Mouse (Mus musculus) heart, embryonic 13.5 days (tissue): ENCODE measurements around the gene Appl1. TPM values are rescaled to one million over a fixed set of nuclear protein-coding genes. Genes with fewer than 3 reads are reported as not detected.
"Not testable (repeated sequence)": the region's sequence is repeated elsewhere in the genome, so short reads cannot be mapped to it uniquely, and the experiment has no call there.

Experiments
- ATAC-seq: fragments of 200-750 bp; cut with Nextera tagmentation; 2 replicates; pipeline ENCODE4 v1.8.0; 2017; ENCODE audit warnings: moderate TSS enrichment; ENCODE audit not compliant: insufficient number of reproducible peaks, low FRiP score, low TSS enrichment; ENCODE audit errors: extremely low read depth
- H3K27ac ChIP-seq: fragments of 300-500 bp; sonication (generic); replicated peaks from 2 replicates; pipeline ENCODE4 v1.5.1; 2015; ENCODE audit warnings: moderate library complexity, mild to moderate bottlenecking, inconsistent platforms
- H3K27me3 ChIP-seq: fragments of 300-500 bp; sonication (generic); replicated peaks from 2 replicates; pipeline ENCODE4 v1.6.1; 2015; ENCODE audit warnings: mild to moderate bottlenecking, inconsistent platforms
- H3K36me3 ChIP-seq: fragments of 300-500 bp; sonication (generic); 2 replicates; pipeline ENCODE4 v1.6.1; 2015; ENCODE audit warnings: mild to moderate bottlenecking, inconsistent platforms
- H3K4me1 ChIP-seq: fragments of 300-500 bp; sonication (generic); 2 replicates; pipeline ENCODE4 v1.6.1; 2015; ENCODE audit warnings: inconsistent platforms
- H3K4me2 ChIP-seq: fragments of 300-500 bp; sonication (generic); 2 replicates; pipeline ENCODE4 v1.6.1; 2015; ENCODE audit warnings: inconsistent platforms, mild to moderate bottlenecking, moderate library complexity
- H3K4me3 ChIP-seq: fragments of 300-500 bp; sonication (generic); 2 replicates; pipeline ENCODE4 v1.5.1; 2015; ENCODE audit warnings: moderate library complexity, mild to moderate bottlenecking, inconsistent platforms
- H3K9ac ChIP-seq: fragments of 300-500 bp; sonication (generic); 2 replicates; pipeline ENCODE4 v1.6.1; 2015; ENCODE audit warnings: inconsistent platforms, mild to moderate bottlenecking, moderate library complexity
- H3K9me3 ChIP-seq: fragments of 300-500 bp; sonication (generic); 2 replicates; pipeline ENCODE4 v1.6.1; 2016; ENCODE audit warnings: inconsistent platforms
- WGBS: fragments of 180-500 bp; shearing (Covaris S2); methylation state at CpG from one replicate; pipeline ENCODE4 v1.1.7; 2015; ENCODE audit warnings: mixed read lengths; 5-methylcytosine and 5-hydroxymethylcytosine counted together
- polyA plus RNA-seq: library from polyadenylated mRNA; unstranded; fragments of >200 nt; fragmentation: Nextera tagmentation; extraction: Ambion mirVana; gene quantifications from 2 replicates; pipeline ENCODE4 v1.2.1, GENCODE M21; 2015

Gene Appl1
- polyA plus RNA-seq, 1 experiment from 2014 or later = 25.7 TPM

DNA sequence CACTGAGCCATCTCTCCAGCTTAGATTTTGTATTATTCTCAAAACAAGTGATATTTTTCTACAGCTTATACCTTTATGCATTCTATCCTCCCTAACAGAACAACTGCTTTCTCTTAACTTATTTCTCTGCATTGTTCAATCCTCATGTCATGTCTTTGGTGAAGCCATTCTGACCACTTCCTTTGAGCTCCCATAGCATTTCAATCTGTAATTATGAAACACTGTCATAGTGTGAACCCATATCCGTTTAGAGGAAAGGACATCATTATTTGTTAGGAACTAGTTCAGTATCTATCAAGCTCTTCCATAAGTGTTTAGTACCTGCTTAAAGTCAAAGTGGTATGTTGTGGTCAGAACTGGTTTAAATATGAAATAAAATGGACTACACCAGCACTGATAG, 10.5 kb downstream of the Appl1 start:
- Histone ChIP-seq H3K27ac (no peak overlapping the region), H3K9ac (no peak overlapping the region), H3K4me3 (no peak overlapping the region), H3K9me3 (no peaks in the 10 kb centered on the region), H3K27me3 (no peaks in the 10 kb centered on the region), H3K36me3 (peaks cover 52% of the 10 kb centered on the region), H3K4me2 (no peak overlapping the region), H3K4me1 (no peaks in the 10 kb centered on the region)
- ATAC-seq = no peak
- 67% methylated on average over 1 of the region's 1 CpGs for WGBS

DNA sequence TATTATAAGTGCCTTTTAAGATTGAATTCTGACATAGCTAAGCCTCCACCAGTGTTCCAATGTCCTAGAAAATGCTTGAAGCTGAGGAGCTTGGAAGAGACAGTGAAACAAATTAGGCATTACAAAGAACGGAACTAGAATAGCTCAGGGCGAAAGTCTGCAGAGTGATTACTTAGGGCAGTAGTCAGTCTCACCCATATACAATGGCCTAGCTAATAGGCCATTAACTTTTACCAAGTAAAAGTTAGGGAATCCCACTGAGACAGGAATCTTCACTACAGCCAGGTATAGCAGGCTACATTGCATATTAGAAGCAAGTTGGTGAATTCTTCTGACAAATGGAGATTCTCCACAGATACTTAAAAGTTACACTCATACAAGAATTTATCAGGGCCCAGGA, 14.9 kb downstream of the Appl1 start:
- not testable (repeated sequence) for H3K4me3 ChIP-seq, H3K27me3 ChIP-seq, H3K9me3 ChIP-seq, H3K9ac ChIP-seq, H3K4me2 ChIP-seq, H3K4me1 ChIP-seq, ATAC-seq, H3K27ac ChIP-seq
- peaks cover 66% of the 10 kb centered on the region for H3K36me3 ChIP-seq
- WGBS = 94% methylated on average over 2 of the region's 2 CpGs

DNA sequence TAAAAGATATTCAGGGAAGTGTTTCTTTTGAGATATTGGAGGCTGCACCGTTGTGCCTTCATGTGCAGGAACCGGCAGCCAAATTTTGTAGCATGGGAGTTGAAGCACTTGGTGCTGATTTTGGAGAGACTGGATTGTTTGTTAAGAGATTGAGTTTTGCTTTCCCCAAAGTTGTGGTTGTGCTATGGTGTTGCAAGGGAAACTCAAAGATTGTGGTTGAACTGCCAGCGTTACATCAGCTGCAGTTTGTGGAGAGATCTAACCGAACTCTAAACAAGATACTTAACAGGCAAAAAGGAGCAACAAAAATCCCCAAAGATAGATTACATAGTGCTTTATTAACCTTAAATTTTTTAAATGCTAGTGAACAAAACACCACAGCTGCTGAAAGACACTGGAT, 35.5 kb downstream of the Appl1 start:
- Histone ChIP-seq H3K4me1 (no peaks in the 10 kb centered on the region), H3K9me3 (no peaks in the 10 kb centered on the region), H3K27ac (no peak overlapping the region), H3K27me3 (no peaks in the 10 kb centered on the region), H3K4me3 (no peak overlapping the region), H3K4me2 (no peak overlapping the region), H3K36me3 (peaks cover 44% of the 10 kb centered on the region), H3K9ac (no peak overlapping the region)
- no peak for ATAC-seq
- WGBS = 72% methylated on average over 4 of the region's 4 CpGs

DNA sequence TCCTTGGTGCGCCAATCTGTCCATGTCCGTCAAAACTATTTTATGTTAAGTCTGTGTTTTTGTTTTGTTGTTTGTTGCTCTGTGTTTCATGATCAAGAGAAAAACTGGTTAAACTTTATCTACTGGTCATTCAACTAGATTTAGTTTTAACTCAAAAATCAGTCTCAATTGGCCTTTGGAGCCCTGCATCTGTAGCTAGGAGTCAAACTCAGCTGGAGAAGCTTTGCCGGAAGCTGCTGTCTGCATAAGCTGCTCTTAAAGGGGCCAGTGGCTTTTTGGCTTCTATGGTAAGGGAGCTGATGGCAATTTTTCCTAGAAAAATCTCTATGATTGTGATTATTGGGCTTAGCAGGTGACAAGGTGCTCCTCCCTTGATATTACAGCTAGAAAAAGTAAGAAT, 36.1 kb downstream of the Appl1 start:
- ATAC-seq = no peak
- no peak overlapping the region for H3K9ac ChIP-seq
- H3K27ac ChIP-seq = no peak overlapping the region
- no peak overlapping the region for H3K4me2 ChIP-seq
- 81% methylated on average over 3 of the region's 3 CpGs for WGBS
- H3K4me1 ChIP-seq = no peaks in the 10 kb centered on the region
- H3K36me3 ChIP-seq = peaks cover 39% of the 10 kb centered on the region
- no peak overlapping the region for H3K4me3 ChIP-seq
- no peaks in the 10 kb centered on the region for H3K27me3 ChIP-seq
- no peaks in the 10 kb centered on the region for H3K9me3 ChIP-seq

DNA sequence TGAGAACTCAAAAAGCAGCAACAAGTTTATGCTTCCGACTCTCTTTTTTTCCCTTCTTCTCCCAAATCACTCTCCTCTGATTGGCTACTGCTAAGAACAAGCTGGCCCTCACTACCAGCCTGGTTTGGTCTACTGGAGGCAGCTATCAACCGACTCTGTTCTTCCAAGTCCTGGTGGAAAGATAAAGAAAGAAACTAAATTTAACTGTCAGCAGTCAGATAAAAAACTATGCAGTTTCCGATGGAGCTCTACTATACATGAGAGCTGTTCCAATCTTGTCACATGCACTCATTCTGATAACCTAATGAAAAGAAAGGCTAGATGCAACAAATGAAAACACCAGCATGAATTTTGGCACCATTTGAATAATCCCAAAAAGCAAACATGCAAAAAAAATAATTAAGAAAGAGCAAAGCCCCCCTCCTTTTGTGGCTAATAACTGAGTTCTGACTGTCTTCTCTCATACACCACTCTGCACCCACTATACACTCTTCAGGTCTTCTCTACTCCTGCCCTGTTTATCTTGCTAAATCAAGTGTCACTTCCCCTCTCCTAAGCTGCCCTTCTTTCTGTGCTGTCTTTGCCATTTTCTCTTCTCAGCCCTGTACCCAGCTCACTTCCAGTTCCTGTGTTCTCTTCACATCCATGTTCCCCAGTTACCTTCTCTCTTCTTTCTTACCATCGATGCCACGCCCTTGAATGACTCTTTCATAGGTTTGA, 47.2 kb downstream of the Appl1 start:
- H3K9me3 ChIP-seq = no peaks in the 10 kb centered on the region
- H3K4me3 ChIP-seq = no peak overlapping the region
- ATAC-seq = no peak
- H3K4me2 ChIP-seq = no peak overlapping the region
- peaks cover 70% of the 10 kb centered on the region for H3K36me3 ChIP-seq
- WGBS = 50% methylated on average over 5 of the region's 5 CpGs
- peaks cover 18% of the 10 kb centered on the region for H3K4me1 ChIP-seq
- no peaks in the 10 kb centered on the region for H3K27me3 ChIP-seq
- H3K27ac ChIP-seq = no peak overlapping the region
- no peak overlapping the region for H3K9ac ChIP-seq

DNA sequence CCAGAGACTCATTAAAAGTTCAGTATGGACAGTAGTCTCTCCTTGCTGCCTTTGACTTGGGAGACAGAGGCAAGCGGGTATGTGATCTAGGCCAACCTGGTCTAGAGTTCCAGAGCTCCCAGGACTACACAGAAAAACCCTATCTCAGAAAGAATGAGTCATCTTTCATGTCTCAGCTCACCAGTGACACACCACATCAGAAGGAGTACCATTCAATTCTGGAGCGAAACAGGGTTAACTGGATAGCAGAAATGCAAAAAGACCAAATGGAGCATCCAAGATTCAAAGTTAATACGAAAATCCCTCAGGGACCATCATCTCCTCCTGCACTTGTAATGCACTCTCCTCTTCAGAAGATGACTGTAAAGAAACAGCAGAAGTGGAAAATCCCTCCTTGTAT, 51.7 kb downstream of the Appl1 start:
- no peak overlapping the region for H3K4me3 ChIP-seq
- H3K9me3 ChIP-seq = no peaks in the 10 kb centered on the region
- WGBS = 90% methylated on average over 3 of the region's 3 CpGs
- no peak overlapping the region for H3K27ac ChIP-seq
- peaks cover 47% of the 10 kb centered on the region for H3K36me3 ChIP-seq
- H3K9ac ChIP-seq = no peak overlapping the region
- no peaks in the 10 kb centered on the region for H3K27me3 ChIP-seq
- peaks cover 18% of the 10 kb centered on the region for H3K4me1 ChIP-seq
- H3K4me2 ChIP-seq = no peak overlapping the region
- ATAC-seq = no peak

DNA sequence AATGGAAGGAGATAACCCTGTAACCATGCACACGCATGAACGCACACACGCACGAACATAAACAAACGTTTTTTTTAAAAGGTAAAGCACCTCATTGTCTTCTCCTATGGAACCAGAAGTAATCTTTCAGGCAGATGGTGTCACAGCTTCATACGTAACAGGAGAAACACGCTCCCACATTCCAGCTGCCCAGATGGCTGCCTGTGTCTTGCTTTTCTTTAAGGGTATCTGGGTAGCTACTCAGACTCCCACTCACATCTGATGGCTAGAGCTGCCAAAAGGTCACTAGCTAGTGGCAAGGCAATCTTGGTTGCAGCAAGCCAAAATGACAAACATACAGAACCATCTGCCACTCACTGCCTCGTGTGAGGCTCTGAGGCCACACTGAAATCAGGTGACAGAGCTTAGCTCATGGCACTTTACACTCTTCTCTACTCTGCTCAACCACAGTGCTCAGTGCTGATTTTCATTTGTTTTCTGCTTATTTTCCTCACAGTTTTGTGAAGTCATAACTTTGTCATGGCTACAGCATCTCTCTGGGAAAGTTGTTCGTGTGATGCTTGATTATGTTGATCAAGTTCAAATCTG, 57.3 kb downstream of the Appl1 start:
- 71% methylated on average over 9 of the region's 9 CpGs for WGBS
- ATAC-seq = no peak
- no peak overlapping the region for H3K4me2 ChIP-seq
- H3K4me3 ChIP-seq = no peak overlapping the region
- H3K9ac ChIP-seq = no peak overlapping the region
- no peaks in the 10 kb centered on the region for H3K27me3 ChIP-seq
- H3K36me3 ChIP-seq = peaks cover 9% of the 10 kb centered on the region
- H3K27ac ChIP-seq = no peak overlapping the region
- H3K4me1 ChIP-seq = no peaks in the 10 kb centered on the region
- no peaks in the 10 kb centered on the region for H3K9me3 ChIP-seq

DNA sequence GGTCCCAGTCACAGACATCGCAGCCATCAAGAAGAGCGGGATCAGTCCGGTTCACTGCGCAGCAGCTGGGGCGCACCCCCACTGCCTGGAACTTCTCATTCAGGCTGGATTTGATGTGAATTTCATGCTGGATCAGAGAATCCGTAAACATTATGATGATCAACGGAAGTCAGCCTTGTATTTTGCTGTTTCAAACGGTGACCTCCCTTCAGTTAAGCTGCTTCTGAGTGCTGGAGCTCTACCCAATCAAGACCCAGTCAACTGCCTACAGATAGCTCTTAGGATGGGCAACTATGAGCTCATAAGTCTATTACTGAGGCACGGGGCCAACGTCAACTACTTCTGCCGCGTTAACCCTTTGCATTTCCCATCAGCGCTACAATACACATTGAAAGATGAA, 59.2 kb downstream of the Appl1 start:
- WGBS = 89% methylated on average over 13 of the region's 13 CpGs
- Histone ChIP-seq H3K27ac (no peak overlapping the region), H3K27me3 (no peaks in the 10 kb centered on the region), H3K9ac (no peak overlapping the region), H3K4me1 (no peaks in the 10 kb centered on the region), H3K4me2 (no peak overlapping the region), H3K9me3 (no peaks in the 10 kb centered on the region), H3K36me3 (no peaks in the 10 kb centered on the region), H3K4me3 (no peak overlapping the region)
- ATAC-seq = no peak

DNA sequence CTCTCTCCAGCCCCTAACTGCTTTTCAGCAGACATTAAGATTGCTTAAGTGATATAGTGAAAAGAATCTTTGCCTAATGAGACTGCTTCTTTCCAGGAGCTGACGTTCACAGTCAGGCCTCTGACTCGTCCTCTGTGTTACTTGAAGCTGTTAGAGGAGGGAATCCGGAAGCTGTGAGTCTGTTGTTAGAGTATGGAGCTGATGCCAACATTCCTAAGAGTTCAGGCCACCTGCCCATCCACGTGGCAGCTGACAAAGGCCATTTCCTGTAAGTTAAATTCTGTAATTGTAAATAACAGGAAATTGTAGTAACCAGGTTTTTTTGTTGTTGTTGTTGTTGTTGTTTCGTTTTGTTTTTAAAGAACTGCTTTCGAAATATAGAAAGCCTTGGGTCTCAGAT, 59.8 kb downstream of the Appl1 start:
- no peak overlapping the region for H3K27ac ChIP-seq
- H3K4me3 ChIP-seq = no peak overlapping the region
- H3K4me2 ChIP-seq = no peak overlapping the region
- no peaks in the 10 kb centered on the region for H3K27me3 ChIP-seq
- no peak for ATAC-seq
- WGBS = 57% methylated on average over 6 of the region's 6 CpGs
- no peak overlapping the region for H3K9ac ChIP-seq
- H3K36me3 ChIP-seq = no peaks in the 10 kb centered on the region
- no peaks in the 10 kb centered on the region for H3K4me1 ChIP-seq
- no peaks in the 10 kb centered on the region for H3K9me3 ChIP-seq

DNA sequence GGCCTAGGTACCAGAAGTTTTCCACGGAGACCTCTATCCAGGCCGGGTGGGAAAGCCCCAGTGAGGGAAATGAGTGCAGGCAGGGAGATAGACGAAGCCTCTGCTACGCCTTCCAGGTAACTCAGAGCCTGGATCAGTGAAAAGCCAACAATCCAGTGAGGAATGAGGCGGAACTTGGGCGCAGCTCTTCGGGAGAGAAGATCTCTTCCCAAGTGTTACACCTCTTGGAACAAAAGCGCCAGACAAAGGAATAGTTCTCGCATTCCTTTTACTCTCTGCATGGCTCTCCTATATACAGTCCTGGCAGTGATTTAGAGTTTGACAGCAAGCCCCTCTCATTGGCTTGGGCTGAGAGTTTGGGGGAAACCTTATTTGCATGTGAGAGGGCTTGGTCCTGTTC, 60.6 kb downstream of the Appl1 start:
- H3K27me3 ChIP-seq, H3K36me3 ChIP-seq, ATAC-seq, H3K27ac ChIP-seq, H3K4me3 ChIP-seq, H3K4me1 ChIP-seq, H3K9me3 ChIP-seq, H3K4me2 ChIP-seq, H3K9ac ChIP-seq: not testable (repeated sequence)
- WGBS = 36% methylated on average over 9 of the region's 9 CpGs

DNA sequence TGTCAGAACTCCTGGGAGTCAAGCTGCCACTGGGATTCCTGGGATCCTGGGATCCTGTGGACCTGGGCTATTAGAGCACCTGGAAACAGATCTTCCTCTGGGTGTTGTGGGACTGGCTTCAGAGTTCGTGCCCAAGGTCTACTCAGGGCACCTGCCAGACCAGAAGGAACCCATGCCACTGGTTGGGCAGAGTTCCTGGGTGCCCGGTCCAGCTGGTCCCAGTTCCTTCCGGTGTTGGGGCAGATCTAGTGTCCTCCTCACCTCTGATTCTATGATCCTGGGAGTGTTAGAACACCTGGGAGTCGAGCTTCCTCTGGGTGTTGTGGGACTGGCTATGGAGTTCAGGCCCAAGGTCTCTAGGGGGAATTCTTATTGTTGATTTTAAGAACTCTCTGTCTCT, 63.6 kb downstream of the Appl1 start:
- no peaks in the 10 kb centered on the region for H3K36me3 ChIP-seq
- H3K9me3 ChIP-seq = no peaks in the 10 kb centered on the region
- no peaks in the 10 kb centered on the region for H3K27me3 ChIP-seq
- no peak for ATAC-seq
- no peaks in the 10 kb centered on the region for H3K4me1 ChIP-seq
- no peak overlapping the region for H3K4me3 ChIP-seq
- no peak overlapping the region for H3K27ac ChIP-seq
- whole genome bisulfite sequencing = 84% methylated on average over 4 of the region's 4 CpGs
- no peak overlapping the region for H3K4me2 ChIP-seq
- H3K9ac ChIP-seq = no peak overlapping the region

DNA sequence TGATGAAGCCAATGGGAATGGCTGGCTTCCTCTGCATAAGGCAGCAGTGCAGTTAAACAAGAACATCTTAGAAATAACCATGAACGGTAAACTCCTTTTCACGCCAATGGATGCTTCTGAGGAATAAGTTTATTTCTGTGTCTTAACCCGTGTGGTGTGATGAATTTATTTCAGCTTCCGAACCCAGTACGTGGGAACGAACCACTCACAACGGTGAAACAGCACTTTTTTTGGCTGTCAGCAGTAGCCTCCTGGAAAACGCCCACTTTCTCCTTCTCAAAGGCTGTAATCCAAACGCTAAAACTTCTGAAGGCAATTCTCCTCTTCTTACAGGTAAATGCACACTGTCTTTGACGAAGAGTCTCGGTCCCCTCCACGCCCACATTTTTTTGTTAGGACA, 70.1 kb downstream of the Appl1 start:
- no peak overlapping the region for H3K4me2 ChIP-seq
- no peak overlapping the region for H3K4me3 ChIP-seq
- ATAC-seq = no peak
- WGBS = 83% methylated on average over 12 of the region's 12 CpGs
- no peaks in the 10 kb centered on the region for H3K4me1 ChIP-seq
- no peaks in the 10 kb centered on the region for H3K36me3 ChIP-seq
- no peak overlapping the region for H3K27ac ChIP-seq
- no peaks in the 10 kb centered on the region for H3K9me3 ChIP-seq
- no peak overlapping the region for H3K9ac ChIP-seq
- H3K27me3 ChIP-seq = no peaks in the 10 kb centered on the region
